Mouse (Mus musculus) limb, embryonic 15.5 days (tissue): ENCODE results near the gene Ptgis. TPM values are rescaled to one million over a fixed set of nuclear protein-coding genes. Genes with fewer than 3 reads are reported as not detected.

Experiments
- ATAC-seq: fragments of 200-750 bp; cut with Nextera tagmentation; 2 replicates; pipeline ENCODE4 v1.8.0; 2017; ENCODE audit warnings: low read depth, moderate TSS enrichment; ENCODE audit not compliant: insufficient number of reproducible peaks, low FRiP score, low TSS enrichment
- H3K27ac ChIP-seq: fragments of 300-500 bp; sonication (generic); 2 replicates; pipeline ENCODE4 v1.5.1; 2015; ENCODE audit warnings: moderate library complexity, mild to moderate bottlenecking, inconsistent platforms
- H3K27me3 ChIP-seq: fragments of 300-500 bp; sonication (generic); 2 replicates; pipeline ENCODE4 v1.6.1; 2015; ENCODE audit warnings: inconsistent platforms
- H3K36me3 ChIP-seq: fragments of 300-500 bp; sonication (generic); 2 replicates; pipeline ENCODE4 v1.6.1; 2015; ENCODE audit warnings: inconsistent platforms
- H3K4me1 ChIP-seq: fragments of 300-500 bp; sonication (generic); 2 replicates; pipeline ENCODE4 v1.6.1; 2015; ENCODE audit warnings: inconsistent platforms
- H3K4me2 ChIP-seq: fragments of 300-500 bp; sonication (generic); 2 replicates; pipeline ENCODE4 v1.6.1; 2015; ENCODE audit warnings: mild to moderate bottlenecking, inconsistent platforms
- H3K4me3 ChIP-seq: fragments of 300-500 bp; sonication (generic); 2 replicates; pipeline ENCODE4 v1.5.1; 2015; ENCODE audit warnings: mild to moderate bottlenecking, inconsistent platforms
- H3K9ac ChIP-seq: fragments of 300-500 bp; sonication (generic); 2 replicates; pipeline ENCODE4 v1.6.1; 2015; ENCODE audit warnings: inconsistent platforms
- H3K9me3 ChIP-seq: fragments of 300-500 bp; sonication (generic); 2 replicates; pipeline ENCODE4 v1.6.1; 2016; ENCODE audit warnings: inconsistent platforms
- WGBS: fragments of 180-500 bp; shearing (Covaris S2); methylation state at CpG from one replicate; pipeline ENCODE4 v1.1.7; 2015; 5-methylcytosine and 5-hydroxymethylcytosine counted together
- polyA plus RNA-seq: library from polyadenylated mRNA; unstranded; fragments of >200 nt; fragmentation: Nextera tagmentation; extraction: Ambion mirVana; gene quantifications from 2 replicates; pipeline ENCODE4 v1.2.1, GENCODE M21; 2015

Ptgis gene
- polyA plus RNA-seq, 1 experiment from 2014 or later: 35.7 TPM

GRCm38 (mm10) chr2:167159721-167160120, 80.7 kb downstream of the Ptgis start:
- H3K4me3 ChIP-seq: no peak overlapping the region
- no peaks in the 10 kb centered on the region for H3K9me3 ChIP-seq
- peaks cover 22% of the 10 kb centered on the region for H3K4me1 ChIP-seq
- H3K27ac ChIP-seq: no peak overlapping the region
- no peak overlapping the region for H3K4me2 ChIP-seq
- H3K27me3 ChIP-seq: no peaks in the 10 kb centered on the region; the same call in 1 of the 2 replicates
- H3K9ac ChIP-seq: no peak overlapping the region
- WGBS: 85% methylated on average over 4 of the region's 4 CpGs
- no peak for ATAC-seq
- no peaks in the 10 kb centered on the region for H3K36me3 ChIP-seq

- peaks cover 22% of the 10 kb centered on the region for H3K4me1 ChIP-seq
- H3K36me3 ChIP-seq: no peaks in the 10 kb centered on the region
- no peak overlapping the region for H3K4me3 ChIP-seq
- no peaks in the 10 kb centered on the region for H3K9me3 ChIP-seq
- WGBS: 82% methylated on average over 5 of the region's 5 CpGs
- H3K4me2 ChIP-seq: no peak overlapping the region
- H3K9ac ChIP-seq: no peak overlapping the region
- no peak for ATAC-seq
- no peak overlapping the region for H3K27ac ChIP-seq
- H3K27me3 ChIP-seq: no peaks in the 10 kb centered on the region; the same call in 1 of the 2 replicates
Observed at GRCm38 (mm10) chr2:167158780-167159179, 81.6 kb downstream of the Ptgis start.

GRCm38 (mm10) chr2:167156118-167156715, 84.2 kb downstream of the Ptgis start:
- Histone ChIP-seq H3K9ac (no peak overlapping the region), H3K27ac (no peak overlapping the region), H3K4me1 (peaks cover 8% of the 10 kb centered on the region), H3K9me3 (no peaks in the 10 kb centered on the region), H3K4me2 (no peak overlapping the region), H3K27me3 (no peaks in the 10 kb centered on the region; the same call in 1 of the 2 replicates), H3K4me3 (no peak overlapping the region), H3K36me3 (no peaks in the 10 kb centered on the region)
- no peak for ATAC-seq
- WGBS: 43% methylated on average over 9 of the region's 9 CpGs

GRCm38 (mm10) chr2:167155541-167155973, 84.8 kb downstream of the Ptgis start:
- ATAC-seq: 0 out of 2 replicates have a peak, but pooled peaks have one; percentile 30
- 37% methylated on average over 4 of the region's 4 CpGs for WGBS
- Histone ChIP-seq H3K36me3 (no peaks in the 10 kb centered on the region), H3K27ac (no peak overlapping the region), H3K9ac (no peak overlapping the region), H3K4me1 (peaks cover 8% of the 10 kb centered on the region), H3K4me3 (no peak overlapping the region), H3K9me3 (no peaks in the 10 kb centered on the region), H3K4me2 (no peak overlapping the region), H3K27me3 (no peaks in the 10 kb centered on the region; the same call in 1 of the 2 replicates)

- no peak for ATAC-seq
- Histone ChIP-seq H3K27ac (no peak overlapping the region), H3K4me2 (no peak overlapping the region), H3K4me1 (peaks cover 11% of the 10 kb centered on the region), H3K36me3 (no peaks in the 10 kb centered on the region), H3K27me3 (no peaks in the 10 kb centered on the region; the same call in 1 of the 2 replicates), H3K4me3 (no peak overlapping the region), H3K9me3 (no peaks in the 10 kb centered on the region), H3K9ac (no peak overlapping the region)
- 86% methylated on average over 6 of the region's 6 CpGs for WGBS
Observed at GRCm38 (mm10) chr2:167150880-167151279, 89.5 kb downstream of the Ptgis start.

GRCm38 (mm10) chr2:167150135-167150534, 90.3 kb downstream of the Ptgis start:
- peaks cover 4% of the 10 kb centered on the region; the same call in 1 of the 2 replicates for H3K4me1 ChIP-seq
- H3K9me3 ChIP-seq: no peaks in the 10 kb centered on the region
- WGBS: 94% methylated on average over 7 of the region's 7 CpGs
- H3K36me3 ChIP-seq: no peaks in the 10 kb centered on the region
- no peak overlapping the region for H3K4me2 ChIP-seq
- no peak for ATAC-seq
- H3K27me3 ChIP-seq: peaks cover 5% of the 10 kb centered on the region
- H3K9ac ChIP-seq: no peak overlapping the region
- no peak overlapping the region for H3K27ac ChIP-seq
- H3K4me3 ChIP-seq: no peak overlapping the region

GRCm38 (mm10) chr2:167149035-167149434, 91.4 kb downstream of the Ptgis start:
- H3K36me3 ChIP-seq: no peaks in the 10 kb centered on the region
- no peak overlapping the region for H3K4me2 ChIP-seq
- peaks cover 16% of the 10 kb centered on the region for H3K27me3 ChIP-seq
- no peaks in the 10 kb centered on the region for H3K9me3 ChIP-seq
- ATAC-seq: no peak
- no peak overlapping the region for H3K27ac ChIP-seq
- 88% methylated on average over 6 of the region's 6 CpGs for WGBS
- no peak overlapping the region for H3K4me3 ChIP-seq
- H3K9ac ChIP-seq: no peak overlapping the region
- 0 out of 2 replicates have a peak, but pooled peaks cover 4% of the 10 kb centered on the region for H3K4me1 ChIP-seq

GRCm38 (mm10) chr2:167147708-167148107, 92.7 kb downstream of the Ptgis start:
- no peak overlapping the region for H3K27ac ChIP-seq
- peaks cover 20% of the 10 kb centered on the region for H3K27me3 ChIP-seq
- H3K4me3 ChIP-seq: no peak overlapping the region
- no peak for ATAC-seq
- H3K4me2 ChIP-seq: no peak overlapping the region
- H3K9me3 ChIP-seq: no peaks in the 10 kb centered on the region
- H3K4me1 ChIP-seq: 0 out of 2 replicates have a peak, but pooled peaks cover 4% of the 10 kb centered on the region
- H3K9ac ChIP-seq: no peak overlapping the region
- H3K36me3 ChIP-seq: no peaks in the 10 kb centered on the region
- 71% methylated on average over 8 of the region's 8 CpGs for WGBS

- H3K4me1 ChIP-seq: 0 out of 2 replicates have a peak, but pooled peaks cover 4% of the 10 kb centered on the region
- H3K27ac ChIP-seq: no peak overlapping the region
- no peak overlapping the region for H3K9ac ChIP-seq
- no peaks in the 10 kb centered on the region for H3K36me3 ChIP-seq
- no peak overlapping the region for H3K4me3 ChIP-seq
- H3K4me2 ChIP-seq: no peak overlapping the region
- no peaks in the 10 kb centered on the region for H3K9me3 ChIP-seq
- WGBS: 62% methylated on average over 5 of the region's 5 CpGs
- no peak for ATAC-seq
- peaks cover 20% of the 10 kb centered on the region for H3K27me3 ChIP-seq
Observed at GRCm38 (mm10) chr2:167145904-167146303, 94.5 kb downstream of the Ptgis start.

- H3K36me3 ChIP-seq: no peaks in the 10 kb centered on the region
- no peaks in the 10 kb centered on the region for H3K9me3 ChIP-seq
- no peak overlapping the region for H3K27ac ChIP-seq
- peaks cover 20% of the 10 kb centered on the region for H3K27me3 ChIP-seq
- H3K9ac ChIP-seq: no peak overlapping the region
- 0 out of 2 replicates have a peak, but pooled peaks cover 4% of the 10 kb centered on the region for H3K4me1 ChIP-seq
- H3K4me3 ChIP-seq: no peak overlapping the region
- H3K4me2 ChIP-seq: no peak overlapping the region
- no peak for ATAC-seq
- WGBS: 10% methylated on average over 14 of the region's 14 CpGs
Observed at GRCm38 (mm10) chr2:167144439-167145307, 95.7 kb downstream of the Ptgis start.

GRCm38 (mm10) chr2:167143914-167144313, 96.5 kb downstream of the Ptgis start:
- ATAC-seq: no peak
- WGBS: 60% methylated on average over 2 of the region's 2 CpGs

GRCm38 (mm10) chr2:167142282-167142681, 98.1 kb downstream of the Ptgis start:
- 87% methylated on average over 3 of the region's 3 CpGs for WGBS

More at GRCm38 (mm10) chr2:167143914-167144313, 96.5 kb downstream of the Ptgis start:
- 0 out of 2 replicates have a peak, but pooled peaks cover 4% of the 10 kb centered on the region for H3K4me1 ChIP-seq
- H3K9ac ChIP-seq: no peak overlapping the region
- H3K9me3 ChIP-seq: no peaks in the 10 kb centered on the region
- peaks cover 20% of the 10 kb centered on the region for H3K27me3 ChIP-seq
- H3K4me3 ChIP-seq: no peak overlapping the region
- H3K36me3 ChIP-seq: no peaks in the 10 kb centered on the region
- H3K4me2 ChIP-seq: no peak overlapping the region
- no peak overlapping the region for H3K27ac ChIP-seq

More at GRCm38 (mm10) chr2:167142282-167142681, 98.1 kb downstream of the Ptgis start:
- H3K36me3 ChIP-seq: no peaks in the 10 kb centered on the region
- no peaks in the 10 kb centered on the region for H3K9me3 ChIP-seq
- peaks cover 20% of the 10 kb centered on the region for H3K27me3 ChIP-seq
- H3K4me3 ChIP-seq: no peak overlapping the region
- H3K4me1 ChIP-seq: 0 out of 2 replicates have a peak, but pooled peaks cover 4% of the 10 kb centered on the region
- H3K27ac ChIP-seq: no peak overlapping the region
- H3K9ac ChIP-seq: no peak overlapping the region
- ATAC-seq: no peak
- no peak overlapping the region for H3K4me2 ChIP-seq
